Mouse (Mus musculus) midbrain, embryonic 16.5 days (tissue): Measurements from ENCODE around the gene Litaf. TPM values are rescaled to one million over a fixed set of nuclear protein-coding genes. Genes with fewer than 3 reads are reported as not detected.

Experiments
- ATAC-seq: fragments of 200-750 bp; cut with Nextera tagmentation; 2 replicates; pipeline ENCODE4 v1.8.0; 2017; ENCODE audit warnings: moderate TSS enrichment
- H3K27ac ChIP-seq: fragments of 300-500 bp; sonication (generic); 2 replicates; pipeline ENCODE4 v1.5.1; 2014; ENCODE audit warnings: mild to moderate bottlenecking, low read length, mixed read lengths
- H3K27me3 ChIP-seq: fragments of 300-500 bp; sonication (generic); 2 replicates; pipeline ENCODE4 v1.6.1; 2014; ENCODE audit warnings: low read depth, low read length, mixed read lengths; ENCODE audit not compliant: control insufficient read depth, insufficient read depth
- H3K36me3 ChIP-seq: fragments of 300-500 bp; sonication (generic); 2 replicates; pipeline ENCODE4 v1.6.1; 2014; ENCODE audit warnings: mild to moderate bottlenecking, low read length, moderate library complexity, mixed read lengths; ENCODE audit not compliant: control insufficient read depth, insufficient read depth
- H3K4me1 ChIP-seq: fragments of 300-500 bp; sonication (generic); 2 replicates; pipeline ENCODE4 v1.6.1; 2014; ENCODE audit warnings: mild to moderate bottlenecking, low read length, mixed read lengths; ENCODE audit not compliant: control insufficient read depth, insufficient read depth
- H3K4me2 ChIP-seq: fragments of 300-500 bp; sonication (generic); 2 replicates; pipeline ENCODE4 v1.6.1; 2014; ENCODE audit warnings: mild to moderate bottlenecking, low read length, mixed read lengths
- H3K4me3 ChIP-seq: fragments of 300-500 bp; sonication (generic); 2 replicates; pipeline ENCODE4 v1.5.1; 2014; ENCODE audit warnings: low read depth, mild to moderate bottlenecking, low read length, moderate library complexity, mixed read lengths
- H3K9ac ChIP-seq: fragments of 300-500 bp; sonication (generic); 2 replicates; pipeline ENCODE4 v1.6.1; 2014; ENCODE audit warnings: low read depth, low read length, mixed read lengths
- H3K9me3 ChIP-seq: fragments of 300-500 bp; sonication (generic); replicated peaks from 2 replicates; pipeline ENCODE4 v1.6.1; 2014; ENCODE audit warnings: mild to moderate bottlenecking, low read length, mixed read lengths; ENCODE audit not compliant: control insufficient read depth, poor library complexity, severe bottlenecking
- WGBS: fragments of 180-500 bp; shearing (Covaris S2); extraction: QIAGEN DNeasy Blood & Tissue Kit; methylation state at CpG from one replicate; pipeline ENCODE4 v1.1.7; 2014; 5-methylcytosine and 5-hydroxymethylcytosine counted together
- polyA plus RNA-seq: library from polyadenylated mRNA; unstranded; fragments of >200 nt; fragmentation: Nextera tagmentation; extraction: Ambion mirVana; gene quantifications from 2 replicates; pipeline ENCODE4 v1.2.1, GENCODE M21; 2015

Gene Litaf
- polyA plus RNA-seq, 1 experiment from 2014 or later = 25.4 TPM

- no peaks in the 10 kb centered on the region for H3K27me3 ChIP-seq
- no peak overlapping the region for H3K4me3 ChIP-seq
- H3K4me2 ChIP-seq = no peak overlapping the region
- no peak overlapping the region for H3K9ac ChIP-seq
- no peaks in the 10 kb centered on the region for H3K4me1 ChIP-seq
- H3K27ac ChIP-seq = no peak overlapping the region
- no peaks in the 10 kb centered on the region for H3K9me3 ChIP-seq
- WGBS = 88% methylated on average over 4 of the region's 4 CpGs
- no peak for ATAC-seq
- H3K36me3 ChIP-seq = no peaks in the 10 kb centered on the region
Measured at GRCm38 (mm10) chr16:10939932-10940331, 126.0 kb downstream of the Litaf start.

GRCm38 (mm10) chr16:10937497-10937896 is 128.5 kb downstream of the Litaf start:
- no peak overlapping the region for H3K9ac ChIP-seq
- H3K4me1 ChIP-seq = no peaks in the 10 kb centered on the region
- 82% methylated on average over 11 of the region's 11 CpGs for WGBS
- H3K4me2 ChIP-seq = no peak overlapping the region
- no peaks in the 10 kb centered on the region for H3K27me3 ChIP-seq
- no peak for ATAC-seq
- no peak overlapping the region for H3K27ac ChIP-seq
- H3K9me3 ChIP-seq = no peaks in the 10 kb centered on the region
- no peaks in the 10 kb centered on the region for H3K36me3 ChIP-seq
- no peak overlapping the region for H3K4me3 ChIP-seq

GRCm38 (mm10) chr16:10936700-10937319 is 129.1 kb downstream of the Litaf start:
- 22% methylated on average over 5 of the region's 5 CpGs for WGBS
- no peak for ATAC-seq
- Histone ChIP-seq H3K27me3 (no peaks in the 10 kb centered on the region), H3K4me2 (no peak overlapping the region), H3K9ac (no peak overlapping the region), H3K9me3 (no peaks in the 10 kb centered on the region), H3K4me3 (no peak overlapping the region), H3K4me1 (no peaks in the 10 kb centered on the region), H3K36me3 (no peaks in the 10 kb centered on the region), H3K27ac (no peak overlapping the region)

GRCm38 (mm10) chr16:10934047-10934446 is 131.9 kb downstream of the Litaf start:
- ATAC-seq = no peak
- no peaks in the 10 kb centered on the region for H3K9me3 ChIP-seq
- WGBS = 80% methylated on average over 1 of the region's 1 CpGs

GRCm38 (mm10) chr16:10933372-10933771 is 132.6 kb downstream of the Litaf start:
- no peak for ATAC-seq
- Histone ChIP-seq H3K9me3 (no peaks in the 10 kb centered on the region), H3K36me3 (no peaks in the 10 kb centered on the region), H3K4me2 (no peak overlapping the region), H3K9ac (no peak overlapping the region), H3K4me1 (no peaks in the 10 kb centered on the region), H3K27me3 (no peaks in the 10 kb centered on the region), H3K27ac (no peak overlapping the region), H3K4me3 (no peak overlapping the region)
- 87% methylated on average over 3 of the region's 3 CpGs for WGBS

More at GRCm38 (mm10) chr16:10934047-10934446, 131.9 kb downstream of the Litaf start:
- H3K27ac ChIP-seq = no peak overlapping the region
- H3K4me1 ChIP-seq = no peaks in the 10 kb centered on the region
- no peak overlapping the region for H3K4me2 ChIP-seq
- no peak overlapping the region for H3K9ac ChIP-seq
- no peak overlapping the region for H3K4me3 ChIP-seq
- no peaks in the 10 kb centered on the region for H3K27me3 ChIP-seq
- H3K36me3 ChIP-seq = no peaks in the 10 kb centered on the region

GRCm38 (mm10) chr16:10927026-10927425 is 138.9 kb downstream of the Litaf start:
- no peak for ATAC-seq

GRCm38 (mm10) chr16:10925591-10926180 is 140.3 kb downstream of the Litaf start:
- Histone ChIP-seq H3K9ac (no peak overlapping the region), H3K4me3 (no peak overlapping the region), H3K27me3 (no peaks in the 10 kb centered on the region), H3K4me1 (no peaks in the 10 kb centered on the region), H3K9me3 (no peaks in the 10 kb centered on the region), H3K27ac (no peak overlapping the region), H3K4me2 (no peak overlapping the region), H3K36me3 (no peaks in the 10 kb centered on the region)
- 47% methylated on average over 7 of the region's 7 CpGs for WGBS
- ATAC-seq = no peak

More at GRCm38 (mm10) chr16:10927026-10927425, 138.9 kb downstream of the Litaf start:
- no peaks in the 10 kb centered on the region for H3K36me3 ChIP-seq
- H3K27me3 ChIP-seq = no peaks in the 10 kb centered on the region
- no peaks in the 10 kb centered on the region for H3K4me1 ChIP-seq
- H3K9ac ChIP-seq = no peak overlapping the region
- no peak overlapping the region for H3K4me2 ChIP-seq
- no peak overlapping the region for H3K27ac ChIP-seq
- WGBS = 86% methylated on average over 1 of the region's 1 CpGs
- H3K4me3 ChIP-seq = no peak overlapping the region
- H3K9me3 ChIP-seq = no peaks in the 10 kb centered on the region

GRCm38 (mm10) chr16:10923561-10923960 is 142.4 kb downstream of the Litaf start:
- Histone ChIP-seq H3K27ac (no peak overlapping the region), H3K27me3 (no peaks in the 10 kb centered on the region), H3K9ac (no peak overlapping the region), H3K4me1 (no peaks in the 10 kb centered on the region), H3K4me3 (no peak overlapping the region), H3K36me3 (no peaks in the 10 kb centered on the region), H3K9me3 (no peaks in the 10 kb centered on the region), H3K4me2 (no peak overlapping the region)
- ATAC-seq = no peak
- 60% methylated on average over 5 of the region's 5 CpGs for WGBS

- no peak overlapping the region for H3K9ac ChIP-seq
- no peak overlapping the region for H3K4me2 ChIP-seq
- ATAC-seq = no peak
- H3K36me3 ChIP-seq = no peaks in the 10 kb centered on the region
- H3K4me3 ChIP-seq = no peak overlapping the region
- H3K9me3 ChIP-seq = no peaks in the 10 kb centered on the region
- no peaks in the 10 kb centered on the region for H3K4me1 ChIP-seq
- no peaks in the 10 kb centered on the region for H3K27me3 ChIP-seq
- no peak overlapping the region for H3K27ac ChIP-seq
Measured at GRCm38 (mm10) chr16:10919856-10920255, 146.1 kb downstream of the Litaf start.
